Mouse (Mus musculus): Measurements from ENCODE around the gene Chp1. TPM values are rescaled to one million over a fixed set of nuclear protein-coding genes. Genes with fewer than 3 reads are reported as not detected.
"Not testable (repeated sequence)": the region's sequence is repeated elsewhere in the genome, so short reads cannot be mapped to it uniquely, and the experiment has no call there.

Chp1 gene
- polyA plus RNA-seq, 1 experiment from 2014 or later: 73.6 TPM

DNA sequence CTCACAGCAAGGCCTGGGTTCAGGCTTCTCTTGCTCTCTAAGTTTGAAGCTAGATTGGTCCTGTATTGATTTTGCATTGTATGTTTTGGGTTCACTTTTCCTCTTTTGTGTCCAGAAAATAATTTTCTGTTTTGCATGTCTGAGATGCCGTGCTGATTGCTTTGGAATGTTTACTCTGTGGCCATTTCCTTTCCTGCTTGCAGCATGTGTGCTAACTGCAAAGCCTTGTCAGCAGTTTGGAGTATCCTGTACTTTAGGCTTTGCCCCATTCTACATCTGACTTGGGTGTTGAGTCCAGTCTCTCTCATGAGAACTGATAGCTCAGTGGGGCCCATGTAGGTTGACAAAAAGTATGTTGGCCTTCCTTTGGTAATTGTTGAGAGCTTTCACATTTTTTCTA lies 55.0 kb downstream of the Chp1 start:
- no peak for ATAC-seq (ENCODE audit: insufficient read depth, low FRiP score, low read depth)
- H3K4me1 ChIP-seq: no peaks in the 10 kb centered on the region
- H3K9ac ChIP-seq: no peak overlapping the region
- H3K4me3 ChIP-seq (replicated peaks): no peak overlapping the region
- no peaks in the 10 kb centered on the region for H3K9me3 ChIP-seq
- peaks cover 28% of the 10 kb centered on the region for H3K36me3 ChIP-seq
- H3K4me2 ChIP-seq: no peak overlapping the region
- 33% methylated on average over 1 of the region's 1 CpGs for WGBS
- H3K27me3 ChIP-seq (replicated peaks): no peaks in the 10 kb centered on the region
- H3K27ac ChIP-seq: no peak overlapping the region

DNA sequence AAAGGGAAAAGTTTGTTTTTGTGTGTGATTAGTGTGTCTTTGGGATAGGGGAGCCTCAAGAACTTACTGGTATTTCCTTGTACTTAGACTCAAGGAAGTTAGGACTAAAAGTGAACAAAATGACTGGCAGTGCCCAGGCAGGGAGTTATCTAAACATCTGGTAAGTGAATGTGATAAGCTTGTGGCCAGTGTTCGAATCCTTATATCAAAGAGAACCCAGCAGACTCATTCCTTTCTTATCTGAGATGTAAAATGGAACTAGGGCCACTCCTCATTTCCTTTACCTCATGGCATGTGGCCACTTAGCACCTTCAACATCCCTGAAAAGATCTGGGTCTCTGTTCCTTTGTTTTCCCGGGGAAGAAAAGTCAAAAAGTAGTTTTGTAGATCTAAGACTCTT lies 56.4 kb downstream of the Chp1 start:
- no peak overlapping the region for H3K9ac ChIP-seq
- H3K4me2 ChIP-seq: no peak overlapping the region
- H3K4me1 ChIP-seq: no peaks in the 10 kb centered on the region
- no peak overlapping the region for H3K27ac ChIP-seq
- ATAC-seq (ENCODE audit: insufficient read depth, low FRiP score, low read depth): no peak
- peaks cover 24% of the 10 kb centered on the region for H3K36me3 ChIP-seq
- H3K4me3 ChIP-seq (replicated peaks): no peak overlapping the region
- WGBS: 51% methylated on average over 2 of the region's 2 CpGs
- H3K9me3 ChIP-seq: no peaks in the 10 kb centered on the region
- H3K27me3 ChIP-seq (replicated peaks): no peaks in the 10 kb centered on the region

DNA sequence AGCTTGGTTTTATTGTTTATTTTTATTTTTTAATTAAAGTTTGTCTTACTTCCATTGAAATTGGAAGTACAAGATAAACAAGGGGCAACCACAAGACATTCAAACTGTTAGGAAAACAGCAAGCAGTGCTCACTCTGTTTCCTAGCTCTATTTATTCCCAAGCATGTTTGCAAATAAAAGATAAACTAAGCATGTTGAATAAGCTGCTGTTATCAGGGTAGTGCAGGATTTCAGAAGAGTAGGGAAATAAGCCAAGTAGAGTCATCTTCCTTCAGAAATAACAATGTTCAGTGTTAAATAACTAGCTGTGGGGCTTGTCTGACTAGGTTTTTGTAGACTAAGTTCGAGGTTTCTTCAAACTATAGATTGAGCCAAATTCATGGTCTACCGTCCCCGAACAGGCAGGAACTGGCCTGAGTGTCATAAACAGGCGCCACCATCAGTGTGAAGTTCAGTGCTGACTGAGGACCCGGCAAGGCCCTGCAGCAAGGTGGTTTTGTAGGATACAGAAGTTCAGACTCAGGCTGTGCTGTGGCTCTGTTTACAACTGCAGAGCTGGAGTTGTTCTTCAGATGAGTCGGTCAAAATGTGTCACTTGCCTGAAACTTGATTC lies 58.0 kb downstream of the Chp1 start:
- Histone ChIP-seq H3K27me3 (replicated peaks) (no peaks in the 10 kb centered on the region), H3K9me3 (no peaks in the 10 kb centered on the region), H3K9ac (no peak overlapping the region), H3K4me2 (no peak overlapping the region), H3K4me1 (no peaks in the 10 kb centered on the region), H3K4me3 (replicated peaks) (no peak overlapping the region), H3K27ac (no peak overlapping the region), H3K36me3 (peaks cover 17% of the 10 kb centered on the region)
- WGBS: 79% methylated on average over 6 of the region's 6 CpGs
- peak; percentile 82; the same call in 1 of the 2 replicates for ATAC-seq (ENCODE audit: insufficient read depth, low FRiP score, low read depth)

DNA sequence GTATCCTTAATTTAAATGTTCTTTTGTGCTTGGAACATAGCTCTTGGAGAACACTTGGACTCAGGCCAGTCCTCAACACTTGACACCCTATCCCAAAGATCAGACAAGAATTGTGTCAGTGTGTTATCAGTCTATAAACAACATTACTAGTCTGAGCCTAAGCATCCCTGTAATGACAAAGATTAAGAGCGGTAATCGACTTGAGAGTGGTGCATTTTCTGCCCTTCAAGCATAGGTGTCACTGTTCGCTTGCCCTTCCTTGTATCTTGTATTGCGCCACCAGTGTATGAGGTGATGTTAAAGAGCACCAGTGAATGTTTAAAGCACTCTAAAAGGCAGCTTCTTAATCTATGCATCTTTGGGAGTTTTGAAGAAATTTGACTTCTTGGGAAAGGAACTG lies 59.5 kb downstream of the Chp1 start:
- WGBS: 87% methylated on average over 4 of the region's 4 CpGs
- H3K27ac ChIP-seq: no peak overlapping the region
- no peak overlapping the region for H3K9ac ChIP-seq
- ATAC-seq (ENCODE audit: insufficient read depth, low FRiP score, low read depth): peak; percentile 38; the same call in 1 of the 2 replicates
- peaks cover 16% of the 10 kb centered on the region for H3K36me3 ChIP-seq
- H3K4me2 ChIP-seq: no peak overlapping the region
- H3K9me3 ChIP-seq: no peaks in the 10 kb centered on the region
- no peaks in the 10 kb centered on the region for H3K4me1 ChIP-seq
- no peaks in the 10 kb centered on the region for H3K27me3 ChIP-seq (replicated peaks)
- H3K4me3 ChIP-seq (replicated peaks): no peak overlapping the region

DNA sequence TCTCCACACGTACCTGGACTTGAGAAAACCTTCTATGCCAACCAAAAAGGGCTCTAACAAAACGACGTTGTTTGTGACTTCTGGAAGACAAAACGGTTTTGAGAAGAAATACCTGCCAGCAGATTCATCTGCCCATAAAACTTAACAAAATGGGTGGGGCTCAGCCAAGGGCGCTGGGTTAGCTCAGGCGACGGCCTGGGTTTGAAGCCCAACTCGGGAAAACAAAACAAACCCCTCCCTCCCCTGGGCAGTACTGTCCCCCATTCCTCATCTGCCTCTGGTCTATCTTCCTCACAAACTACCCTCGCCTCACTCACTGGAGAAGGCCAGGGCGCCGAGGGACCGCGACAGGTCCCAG lies 70.3 kb downstream of the Chp1 start:
- under 1% methylated on average over 13 of the region's 13 CpGs for WGBS
- Histone ChIP-seq H3K4me1 (0 out of 2 replicates have a peak, but pooled peaks cover 7% of the 10 kb centered on the region), H3K27ac (peak overlapping the region; percentile 46), H3K9me3 (no peaks in the 10 kb centered on the region), H3K9ac (peak overlapping the region; percentile 45; the same call in 1 of the 2 replicates), H3K27me3 (replicated peaks) (no peaks in the 10 kb centered on the region), H3K4me2 (peak overlapping the region; percentile 82), H3K36me3 (no peaks in the 10 kb centered on the region), H3K4me3 (replicated peaks) (peak overlapping the region; percentile 90)
- peak; percentile 57 for ATAC-seq (ENCODE audit: insufficient read depth, low FRiP score, low read depth)

DNA sequence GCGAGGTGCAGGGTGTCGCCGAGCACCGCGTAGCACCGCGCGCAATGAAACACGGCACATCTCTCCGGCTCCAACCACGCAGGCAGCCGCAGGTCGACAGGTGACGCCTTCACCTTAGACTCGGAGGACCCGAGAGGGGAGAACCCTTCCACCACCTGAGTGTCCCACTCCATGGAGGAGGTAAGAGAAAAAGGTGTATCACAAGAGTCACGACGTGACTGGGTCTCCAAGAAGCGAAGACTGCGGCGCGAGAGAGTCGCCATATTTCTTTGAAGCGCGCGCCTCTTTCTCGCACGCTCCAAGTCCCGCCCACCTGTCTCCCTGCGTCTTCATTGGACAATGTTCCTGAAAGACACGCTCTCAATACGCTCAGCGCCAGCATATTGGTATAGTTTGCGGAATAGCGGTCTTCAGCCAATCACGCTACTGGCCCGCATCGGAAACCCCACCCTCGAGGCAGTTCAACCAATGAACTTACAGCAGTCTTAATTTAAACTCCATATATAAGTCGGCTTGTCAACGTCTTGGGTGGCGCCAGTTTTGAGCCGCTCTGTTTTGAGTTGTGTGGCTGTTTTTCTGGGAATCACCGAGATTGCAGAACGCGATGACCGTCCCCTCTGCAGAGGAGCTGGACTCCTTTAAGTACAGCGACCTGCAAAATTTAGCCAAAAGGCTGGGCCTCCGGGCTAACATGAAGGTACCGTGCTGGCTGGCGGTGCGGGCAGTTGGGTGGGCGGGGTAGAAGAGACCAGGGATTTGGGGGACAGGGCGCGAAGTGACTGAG lies 70.9 kb downstream of the Chp1 start, which contains the start of the genes Nusap1 and Oip5:
TSS of gene Nusap1 (plus strand) at position 100 of the 784 bp plus-strand sequence.
TSS of gene Oip5 (minus strand) at position 271 of the 784 bp plus-strand sequence.
- Histone ChIP-seq H3K27ac (peak within 1 kb of the TSS; percentile 59), H3K4me3 (replicated peaks) (peak within 1 kb of the TSS; percentile 90), H3K9ac (peak within 1 kb of the TSS; percentile 45; the same call in 1 of the 2 replicates), H3K4me2 (peak within 1 kb of the TSS; percentile 82), H3K4me1 (0 out of 2 replicates have a peak, but pooled peaks cover 7% of the 10 kb centered on the region), H3K27me3 (replicated peaks) (no peaks in the 10 kb centered on the region), H3K36me3 (no peaks in the 10 kb centered on the region), H3K9me3 (no peaks in the 10 kb centered on the region)
- ATAC-seq (ENCODE audit: insufficient read depth, low FRiP score, low read depth): peak; percentile 100
- WGBS: 0% methylated on average over 55 of the region's 55 CpGs

DNA sequence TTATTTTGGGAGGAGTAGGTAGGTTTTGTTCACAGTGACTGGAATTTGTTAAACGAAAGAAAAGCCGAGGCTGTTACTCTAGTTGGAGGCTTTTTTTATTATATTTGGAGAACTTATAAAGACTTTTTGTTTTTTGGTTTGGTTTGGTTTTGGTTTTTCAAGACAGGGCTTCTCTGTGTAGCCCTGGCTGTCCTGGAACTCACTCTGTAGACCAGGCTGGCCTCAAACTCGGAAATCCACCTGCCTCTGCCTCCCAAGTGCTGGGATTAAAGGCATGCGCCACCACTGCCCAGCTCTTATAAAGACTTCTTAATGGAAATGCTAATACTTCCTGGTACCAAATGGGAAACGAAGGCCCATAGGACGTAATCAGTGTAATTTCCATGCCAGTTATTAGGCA lies 71.5 kb downstream of the Chp1 start:
- H3K27ac ChIP-seq: peak overlapping the region; percentile 59
- H3K9me3 ChIP-seq; H3K27me3 ChIP-seq (replicated peaks); H3K4me1 ChIP-seq; ATAC-seq (ENCODE audit: insufficient read depth, low FRiP score, low read depth); H3K36me3 ChIP-seq: not testable (repeated sequence)
- peak overlapping the region; percentile 90 for H3K4me3 ChIP-seq (replicated peaks)
- WGBS: 8% methylated on average over 6 of the region's 6 CpGs
- H3K4me2 ChIP-seq: peak overlapping the region; percentile 82
- peak overlapping the region; percentile 39; the same call in 1 of the 2 replicates for H3K9ac ChIP-seq

DNA sequence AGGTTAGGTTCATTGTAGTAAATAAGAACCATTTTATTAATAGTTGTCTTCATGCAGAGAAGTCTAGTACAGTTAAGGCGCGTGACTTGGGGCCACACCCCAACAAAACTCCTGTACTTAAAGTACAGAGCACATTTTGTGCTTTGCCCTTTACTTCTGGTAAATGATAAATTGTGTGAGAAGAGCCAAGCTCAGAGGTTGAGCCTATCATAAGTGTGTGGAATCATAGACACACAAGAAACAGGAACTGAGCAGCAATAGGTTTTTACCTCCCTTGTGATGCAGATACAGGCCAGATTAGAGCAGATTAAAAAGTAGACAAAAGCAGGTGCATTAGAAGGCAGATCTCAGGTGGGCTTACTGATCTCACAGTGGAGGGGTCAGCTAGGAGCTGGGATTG lies 73.8 kb downstream of the Chp1 start:
- H3K9me3 ChIP-seq: no peaks in the 10 kb centered on the region
- peak overlapping the region; percentile 21; the same call in 1 of the 2 replicates for H3K4me2 ChIP-seq
- H3K4me3 ChIP-seq (replicated peaks): no peak overlapping the region
- no peak overlapping the region for H3K9ac ChIP-seq
- WGBS: 90% methylated on average over 2 of the region's 2 CpGs
- H3K4me1 ChIP-seq: 0 out of 2 replicates have a peak, but pooled peaks cover 7% of the 10 kb centered on the region
- ATAC-seq (ENCODE audit: insufficient read depth, low FRiP score, low read depth): no peak
- no peaks in the 10 kb centered on the region; the same call in 1 of the 2 replicates for H3K36me3 ChIP-seq
- no peak overlapping the region for H3K27ac ChIP-seq
- H3K27me3 ChIP-seq (replicated peaks): no peaks in the 10 kb centered on the region

Other genes starting within 250 kb of the Chp1 start
- gene Dll4, start 221.9 kb upstream of the Chp1 start, polyA plus RNA-seq (2015; fragmentation: Nextera tagmentation; extraction: Ambion mirVana): 7.0 and 8.7 TPM in 2 replicates
- gene Chac1, start 196.5 kb upstream of the Chp1 start, polyA plus RNA-seq (2015; fragmentation: Nextera tagmentation; extraction: Ambion mirVana): 1.6 TPM in 2 replicates
- gene Ino80, start 70.0 kb upstream of the Chp1 start, polyA plus RNA-seq (2015; fragmentation: Nextera tagmentation; extraction: Ambion mirVana): 4.0 and 4.2 TPM in 2 replicates
- gene Exd1, start 70 bp upstream of the Chp1 start, polyA plus RNA-seq (2015; fragmentation: Nextera tagmentation; extraction: Ambion mirVana): 0.42 and 0.48 TPM in 2 replicates
- 68.5 and 69.7 TPM in 2 replicates for gene Nusap1, start 70.6 kb downstream of the Chp1 start, polyA plus RNA-seq (2015; fragmentation: Nextera tagmentation; extraction: Ambion mirVana)
- gene Oip5, start 70.8 kb downstream of the Chp1 start, polyA plus RNA-seq (2015; fragmentation: Nextera tagmentation; extraction: Ambion mirVana): 24.2 and 27.1 TPM in 2 replicates
- 43.0 and 46.3 TPM in 2 replicates for gene Ndufaf1, start 115.1 kb downstream of the Chp1 start, polyA plus RNA-seq (2015; fragmentation: Nextera tagmentation; extraction: Ambion mirVana)
- gene Rtf1, start 127.4 kb downstream of the Chp1 start, polyA plus RNA-seq (2015; fragmentation: Nextera tagmentation; extraction: Ambion mirVana): 35.8 and 47.4 TPM in 2 replicates
- gene Itpka, start 194.6 kb downstream of the Chp1 start, polyA plus RNA-seq (2015; fragmentation: Nextera tagmentation; extraction: Ambion mirVana): 9.8 and 10.2 TPM in 2 replicates
- 2.1 and 2.7 TPM in 2 replicates for gene Ltk, start 212.7 kb downstream of the Chp1 start, polyA plus RNA-seq (2015; fragmentation: Nextera tagmentation; extraction: Ambion mirVana)
- 25.3 and 29.5 TPM in 2 replicates for gene Rpap1, start 239.8 kb downstream of the Chp1 start, polyA plus RNA-seq (2015; fragmentation: Nextera tagmentation; extraction: Ambion mirVana)